Mouse (Mus musculus): ENCODE data around the gene Foxb1.

Gene Foxb1

GRCm38 (mm10) chr9:69760371-69761301, at the start of gene Foxb1:
TSS of gene Foxb1 (minus strand) at chr9:69760940.
- no peak for DNase-seq (ENCODE audit: extremely low read depth, insufficient read length, low spot score)

GRCm38 (mm10) chr9:69790562-69790961, 29.8 kb upstream of the Foxb1 start:
- DNase-seq (ENCODE audit: extremely low read depth, insufficient read length, low spot score): no peak

GRCm38 (mm10) chr9:69779996-69780395, 19.3 kb upstream of the Foxb1 start:
- DNase-seq (ENCODE audit: extremely low read depth, insufficient read length, low spot score): no peak

GRCm38 (mm10) chr9:69769949-69770585, 9.3 kb upstream of the Foxb1 start:
- DNase-seq (ENCODE audit: extremely low read depth, insufficient read length, low spot score): no peak

GRCm38 (mm10) chr9:69769091-69769948, 8.6 kb upstream of the Foxb1 start:
- DNase-seq (ENCODE audit: extremely low read depth, insufficient read length, low spot score): no peak

- no peak for DNase-seq (ENCODE audit: extremely low read depth, insufficient read length, low spot score)
These were observed 7.6 kb upstream of the Foxb1 start for GRCm38 (mm10) chr9:69768136-69768875.

- no peak for DNase-seq (ENCODE audit: extremely low read depth, insufficient read length, low spot score)
These were observed 6.7 kb upstream of the Foxb1 start for GRCm38 (mm10) chr9:69767421-69767820.

GRCm38 (mm10) chr9:69766936-69767335, 6.2 kb upstream of the Foxb1 start:
- DNase-seq (ENCODE audit: extremely low read depth, insufficient read length, low spot score): no peak

GRCm38 (mm10) chr9:69766301-69766700, 5.6 kb upstream of the Foxb1 start:
- no peak for DNase-seq (ENCODE audit: extremely low read depth, insufficient read length, low spot score)

- DNase-seq (ENCODE audit: extremely low read depth, insufficient read length, low spot score): no peak
These were observed 4.8 kb upstream of the Foxb1 start for GRCm38 (mm10) chr9:69765483-69766050.

GRCm38 (mm10) chr9:69764586-69765482, 4.1 kb upstream of the Foxb1 start:
- DNase-seq (ENCODE audit: extremely low read depth, insufficient read length, low spot score): no peak

- DNase-seq (ENCODE audit: extremely low read depth, insufficient read length, low spot score): no peak
These were observed 3.2 kb upstream of the Foxb1 start for GRCm38 (mm10) chr9:69763681-69764585.

- no peak for DNase-seq (ENCODE audit: extremely low read depth, insufficient read length, low spot score)
These were observed 2.0 kb upstream of the Foxb1 start for GRCm38 (mm10) chr9:69762703-69763102.

- no peak for DNase-seq (ENCODE audit: extremely low read depth, insufficient read length, low spot score)
These were observed 1.5 kb upstream of the Foxb1 start for GRCm38 (mm10) chr9:69762221-69762620.

GRCm38 (mm10) chr9:69761569-69761968, 829 bp upstream of the Foxb1 start:
- no peak for DNase-seq (ENCODE audit: extremely low read depth, insufficient read length, low spot score)

- DNase-seq (ENCODE audit: extremely low read depth, insufficient read length, low spot score): no peak
These were observed 969 bp downstream of the Foxb1 start for GRCm38 (mm10) chr9:69759721-69760221.

- no peak for DNase-seq (ENCODE audit: extremely low read depth, insufficient read length, low spot score)
These were observed 1.7 kb downstream of the Foxb1 start for GRCm38 (mm10) chr9:69758946-69759615.
